Comparison of ENCODE assay signal across 17 mouse cellular contexts in genomic region chr12:33186331-33186730, GRCm38 (mm10). TPM values are rescaled to one million over a fixed set of nuclear protein-coding genes. Genes with fewer than 3 reads are reported as not detected.
A peak's percentile ranks its signal among the peaks of the same experiment; 100 is the strongest.
DNase-seq lines count a peak whose midpoint lies in the region; ATAC-seq lines count a peak whose summit lies in the region.
"Had no signal": no experiment of that assay in that cellular context is flagged by ENCODE, and none has a peak within 500 bp of the region (broad histone marks: within the 10 kb centered on the region; RNA-seq: fewer than 3 reads in every experiment).

No protein-coding gene starts in this region.

- peaks cover 20% of the 10 kb centered on the region for H3K4me1 ChIP-seq in heart, embryonic 10.5 days
- H3K4me1 ChIP-seq in midbrain, embryonic 11.5 days (ENCODE audit: control insufficient read depth, insufficient read depth, low read length): no peaks in the 10 kb centered on the region
- H3K4me1 ChIP-seq in midbrain, embryonic 15.5 days: peaks cover 14% of the 10 kb centered on the region; the same call in 1 of the 2 replicates
- H3K4me1 ChIP-seq in forebrain, embryonic 11.5 days (replicated peaks; ENCODE audit: control insufficient read depth, insufficient read depth, low read length): no peaks in the 10 kb centered on the region

- H3K9ac ChIP-seq in midbrain, embryonic 11.5 days (ENCODE audit: low read length): no peak overlapping the region
- H3K9ac ChIP-seq in midbrain, embryonic 15.5 days: no peak overlapping the region
- no peak overlapping the region for H3K9ac ChIP-seq in forebrain, embryonic 11.5 days (ENCODE audit: low read length)
- H3K9ac ChIP-seq: forebrain, embryonic 12.5 days; liver, embryonic 12.5 days; neural tube, embryonic 13.5 days had no signal

- ATAC-seq in midbrain, embryonic 11.5 days (ENCODE audit: low FRiP score): no peak
- no peak for ATAC-seq in midbrain, embryonic 15.5 days (replicated peaks)
- ATAC-seq in forebrain, embryonic 11.5 days (replicated peaks; ENCODE audit: low FRiP score): no peak
- ATAC-seq: liver, embryonic 12.5 days had no signal

- no peaks in the 10 kb centered on the region for H3K9me3 ChIP-seq in heart, embryonic 10.5 days
- no peaks in the 10 kb centered on the region for H3K9me3 ChIP-seq in midbrain, embryonic 11.5 days (ENCODE audit: control insufficient read depth, low read length)
- H3K9me3 ChIP-seq in midbrain, embryonic 15.5 days: no peaks in the 10 kb centered on the region
- no peaks in the 10 kb centered on the region for H3K9me3 ChIP-seq in forebrain, embryonic 11.5 days (ENCODE audit: control insufficient read depth, low read length)
- H3K9me3 ChIP-seq: forebrain, embryonic 12.5 days; liver, embryonic 12.5 days; midbrain, embryonic 10.5 days; neural tube, embryonic 13.5 days had no signal

- peak; percentile 59 for DNase-seq in heart, adult 8-10 months (ENCODE audit: low spot score)
- DNase-seq in heart, embryonic 10.5 days (ENCODE audit: low spot score): no peak
- peak; percentile 77 for DNase-seq in midbrain, embryonic 11.5 days (ENCODE audit: low spot score, missing footprints)
- peak; percentile 40 to 49 for DNase-seq in heart, adult 9 months (ENCODE audit: low spot score in 2 of 2)
- DNase-seq in forebrain, embryonic 11.5 days (ENCODE audit: low spot score): no peak
- no peak for DNase-seq in frontal cortex, postnatal 36 days (ENCODE audit: low spot score in 2 of 2)
- DNase-seq: cerebellum, postnatal 25 days; retina, postnatal 1 day; thymus, postnatal 25 days had no signal

- H3K4me3 ChIP-seq in heart, embryonic 10.5 days: no peak overlapping the region
- H3K4me3 ChIP-seq in midbrain, embryonic 11.5 days (ENCODE audit: low read depth, low read length): no peak overlapping the region
- no peak overlapping the region for H3K4me3 ChIP-seq in midbrain, embryonic 15.5 days
- H3K4me3 ChIP-seq in forebrain, embryonic 11.5 days (ENCODE audit: low read depth, low read length): no peak overlapping the region
- H3K4me3 ChIP-seq: forebrain, embryonic 12.5 days; left cerebral cortex, adult 2 months; liver, embryonic 12.5 days; midbrain, embryonic 10.5 days; neural tube, embryonic 13.5 days had no signal

- no peaks in the 10 kb centered on the region for H3K27me3 ChIP-seq in heart, embryonic 10.5 days (ENCODE audit: insufficient read depth, poor library complexity, severe bottlenecking)
- H3K27me3 ChIP-seq in midbrain, embryonic 11.5 days (ENCODE audit: control insufficient read depth, insufficient read depth, low read length): no peaks in the 10 kb centered on the region
- H3K27me3 ChIP-seq in midbrain, embryonic 15.5 days (replicated peaks): no peaks in the 10 kb centered on the region
- H3K27me3 ChIP-seq in forebrain, embryonic 11.5 days (ENCODE audit: control insufficient read depth, insufficient read depth, low read length): no peaks in the 10 kb centered on the region
- H3K27me3 ChIP-seq: CH12.LX; forebrain, embryonic 12.5 days; liver, embryonic 12.5 days; neural tube, embryonic 13.5 days had no signal

- H3K27ac ChIP-seq in heart, embryonic 10.5 days: no peak overlapping the region
- no peak overlapping the region for H3K27ac ChIP-seq in midbrain, embryonic 11.5 days (ENCODE audit: low read depth, low read length)
- H3K27ac ChIP-seq in midbrain, embryonic 15.5 days: no peak overlapping the region
- no peak overlapping the region for H3K27ac ChIP-seq in forebrain, embryonic 11.5 days (ENCODE audit: low read depth, low read length)
- H3K27ac ChIP-seq: forebrain, embryonic 12.5 days; kidney, postnatal 0 days; left cerebral cortex, adult 2 months; liver, embryonic 12.5 days; midbrain, embryonic 10.5 days; neural tube, embryonic 13.5 days had no signal

- H3K4me2 ChIP-seq in midbrain, embryonic 11.5 days: no peak overlapping the region
- no peak overlapping the region for H3K4me2 ChIP-seq in midbrain, embryonic 15.5 days
- no peak overlapping the region for H3K4me2 ChIP-seq in forebrain, embryonic 11.5 days (ENCODE audit: low read depth, low read length, severe bottlenecking)
- H3K4me2 ChIP-seq: forebrain, embryonic 12.5 days; liver, embryonic 12.5 days; neural tube, embryonic 13.5 days had no signal

- WGBS in heart, embryonic 10.5 days: 96% methylated on average over 2 of the region's 2 CpGs
- WGBS in midbrain, embryonic 11.5 days: 93% methylated on average over 2 of the region's 2 CpGs
- 97% methylated on average over 2 of the region's 2 CpGs for WGBS in midbrain, embryonic 15.5 days
- 93% methylated on average over 2 of the region's 2 CpGs for WGBS in forebrain, embryonic 11.5 days

- no peaks in the 10 kb centered on the region for H3K36me3 ChIP-seq in heart, embryonic 10.5 days
- H3K36me3 ChIP-seq in midbrain, embryonic 11.5 days (ENCODE audit: control insufficient read depth, insufficient read depth, low read length): no peaks in the 10 kb centered on the region
- H3K36me3 ChIP-seq in midbrain, embryonic 15.5 days (replicated peaks): no peaks in the 10 kb centered on the region
- H3K36me3 ChIP-seq in forebrain, embryonic 11.5 days (ENCODE audit: control insufficient read depth, insufficient read depth, low read length): no peaks in the 10 kb centered on the region
- H3K36me3 ChIP-seq: forebrain, embryonic 12.5 days; liver, embryonic 12.5 days; midbrain, embryonic 10.5 days; neural tube, embryonic 13.5 days had no signal

RNA-seq across cellular contexts. Expression of gene Atxn7l1, which starts 38.8 kb away (rescaled TPM):
- 10 to 100 TPM; 20.2 to 22.4 (median 20.7) TPM for total RNA-seq in heart, adult 8-10 months (2022)
- polyA plus RNA-seq in heart, embryonic 10.5 days (2016; fragmentation: Nextera tagmentation; extraction: Ambion mirVana): 11.5 and 13.6 TPM in 2 replicates
- 16.9 and 17.0 TPM in 2 replicates for polyA plus RNA-seq in midbrain, embryonic 11.5 days (2014; fragmentation: Nextera tagmentation; extraction: Ambion mirVana)
- 20.2 and 24.4 TPM in 2 replicates for polyA plus RNA-seq in midbrain, embryonic 15.5 days (2015; fragmentation: Nextera tagmentation; extraction: Ambion mirVana)
- polyA plus RNA-seq in forebrain, embryonic 11.5 days (2014; fragmentation: Nextera tagmentation; extraction: Ambion mirVana): 16.0 and 16.5 TPM in 2 replicates

Comparison
In these comparisons a context has a peak if more than half of its experiments do, and no peak if none do; other contexts are left out.
1. DNase-seq: peak in heart, adult 8-10 months (single experiment), midbrain, embryonic 11.5 days (single experiment) and heart, adult 9 months (2 of 2); none in heart, embryonic 10.5 days (single experiment), forebrain, embryonic 11.5 days (single experiment) and frontal cortex, postnatal 36 days (0 of 2).